Mouse (Mus musculus) lung, postnatal 0 days (tissue): ENCODE measurements around the gene 4930595D18Rik.

Source experiments
- CTCF ChIP-seq: IDR thresholded peaks from 2 replicates; pipeline ENCODE4 v1.5.1; 2016; ENCODE audit warnings: antibody characterized with exemption, mild to moderate bottlenecking
- EP300 ChIP-seq: IDR thresholded peaks from 2 replicates; pipeline ENCODE4 v1.6.1; 2016; ENCODE audit warnings: antibody characterized with exemption, mild to moderate bottlenecking, control low read depth

DNA sequence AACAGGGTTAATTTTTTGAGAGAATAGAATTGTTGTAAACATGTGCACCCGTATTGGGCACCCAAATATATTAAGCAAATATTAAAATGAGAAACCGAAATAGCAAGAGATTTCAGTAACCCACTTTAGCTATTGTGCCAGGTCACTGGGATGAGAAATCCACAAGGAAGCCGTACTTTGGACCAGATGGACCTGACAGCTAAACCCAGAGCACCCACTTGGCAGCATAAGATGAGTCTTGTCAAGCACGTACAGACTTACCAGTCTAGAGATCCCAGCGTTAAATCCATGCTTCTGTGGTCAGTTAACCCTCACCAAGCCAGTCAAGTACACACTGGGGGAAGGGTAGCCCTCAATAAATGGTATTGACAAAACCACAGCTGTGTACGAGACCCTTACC is 58.6 kb downstream of the 4930595D18Rik start:
- TF ChIP-seq CTCF (no peak), EP300 (no peak)
